Mouse (Mus musculus) myocyte (in vitro differentiated cells): ENCODE measurements around the gene 1700001P01Rik. TPM values are rescaled to one million over a fixed set of nuclear protein-coding genes. Genes with fewer than 3 reads are reported as not detected.

Experiments used
- H3K27me3 ChIP-seq: one replicate; pipeline ENCODE4 v1.6.1; 2011; ENCODE audit not compliant: control insufficient read depth, insufficient read depth, insufficient read length
- H3K36me3 ChIP-seq: one replicate; pipeline ENCODE4 v1.6.1; 2011; ENCODE audit not compliant: control insufficient read depth, insufficient read depth
- H3K4me2 ChIP-seq: one replicate; pipeline ENCODE4 v1.6.1; 2011; ENCODE audit warnings: low read depth, control low read depth
- H3K4me3 ChIP-seq: one replicate; pipeline ENCODE4 v1.5.1; 2011; ENCODE audit warnings: mild to moderate bottlenecking, control low read depth, moderate library complexity
- H3K79me2 ChIP-seq: one replicate; pipeline ENCODE4 v1.6.1; 2011; ENCODE audit not compliant: control insufficient read depth, insufficient read depth
- H3ac ChIP-seq: one replicate; pipeline ENCODE4 v1.6.1; 2011; ENCODE audit not compliant: control insufficient read depth, insufficient read length
- CEBPB ChIP-seq: IDR thresholded peaks from 2 replicates; pipeline ENCODE4 v1.6.1; 2011; ENCODE audit warnings: mild to moderate bottlenecking, moderate library complexity; ENCODE audit not compliant: poor library complexity, insufficient read depth, severe bottlenecking
- E2F4 ChIP-seq: IDR thresholded peaks from one replicate; pipeline ENCODE4 v1.6.1; 2011; ENCODE audit warnings: mild to moderate bottlenecking, control low read depth, moderate library complexity; ENCODE audit not compliant: insufficient read depth
- MAX ChIP-seq: IDR thresholded peaks from one replicate; pipeline ENCODE4 v1.6.1; 2011; ENCODE audit warnings: low read depth, mild to moderate bottlenecking, control low read depth
- MYOD1 ChIP-seq, 3 experiments: IDR thresholded peaks; one replicate each; pipeline ENCODE4 v1.6.1; 2011; ENCODE audit warnings: control low read depth in 2 of 3, low read depth in 2 of 3, mild to moderate bottlenecking in 2 of 3, moderate library complexity in 1 of 3; ENCODE audit not compliant: insufficient read length in 2 of 3, control insufficient read depth in 1 of 3
- MYOG ChIP-seq, 3 experiments: IDR thresholded peaks; one replicate each; pipeline ENCODE4 v1.6.1; 2011; ENCODE audit warnings: control low read depth in 2 of 3, low read depth in 2 of 3, mild to moderate bottlenecking in 2 of 3; ENCODE audit not compliant: insufficient read length in 2 of 3, control insufficient read depth in 1 of 3, insufficient read depth in 1 of 3
- POLR2A ChIP-seq: IDR thresholded peaks from one replicate; pipeline ENCODE4 v1.6.1; 2011; ENCODE audit warnings: low read depth, mild to moderate bottlenecking, control low read depth, moderate library complexity; ENCODE audit not compliant: insufficient read length
- POLR2AphosphoS2 ChIP-seq: IDR thresholded peaks from one replicate; pipeline ENCODE4 v1.6.1; 2011; ENCODE audit warnings: low read depth, control low read depth; ENCODE audit not compliant: insufficient read length
- REST ChIP-seq: IDR thresholded peaks from one replicate; pipeline ENCODE4 v1.6.1; 2011; ENCODE audit warnings: mild to moderate bottlenecking, control low read depth, moderate library complexity; ENCODE audit not compliant: insufficient read depth, insufficient read length
- SRF ChIP-seq: IDR thresholded peaks from one replicate; pipeline ENCODE4 v1.6.1; 2011; ENCODE audit warnings: low read depth; ENCODE audit not compliant: control insufficient read depth, insufficient read length
- TCF12 ChIP-seq: IDR thresholded peaks from one replicate; pipeline ENCODE4 v1.6.1; 2011; ENCODE audit warnings: mild to moderate bottlenecking, control low read depth; ENCODE audit not compliant: poor library complexity, insufficient read depth, severe bottlenecking
- TCF3 ChIP-seq: IDR thresholded peaks from one replicate; pipeline ENCODE4 v1.6.1; 2011; ENCODE audit warnings: low read depth, control low read depth; ENCODE audit not compliant: insufficient read length
- USF1 ChIP-seq: IDR thresholded peaks from one replicate; pipeline ENCODE4 v1.6.1; 2011; ENCODE audit warnings: low read depth, mild to moderate bottlenecking, control low read depth, moderate library complexity
- polyA plus RNA-seq: library from polyadenylated mRNA; unstranded; fragments of >200 nt; fragmentation: generic; extraction: Trizol; gene quantifications from one replicate; pipeline ENCODE4 v1.2.1, GENCODE M21; 2012; ENCODE audit warnings: missing spikeins

1700001P01Rik gene
- polyA plus RNA-seq, 1 experiment, result 0.07 TPM

DNA sequence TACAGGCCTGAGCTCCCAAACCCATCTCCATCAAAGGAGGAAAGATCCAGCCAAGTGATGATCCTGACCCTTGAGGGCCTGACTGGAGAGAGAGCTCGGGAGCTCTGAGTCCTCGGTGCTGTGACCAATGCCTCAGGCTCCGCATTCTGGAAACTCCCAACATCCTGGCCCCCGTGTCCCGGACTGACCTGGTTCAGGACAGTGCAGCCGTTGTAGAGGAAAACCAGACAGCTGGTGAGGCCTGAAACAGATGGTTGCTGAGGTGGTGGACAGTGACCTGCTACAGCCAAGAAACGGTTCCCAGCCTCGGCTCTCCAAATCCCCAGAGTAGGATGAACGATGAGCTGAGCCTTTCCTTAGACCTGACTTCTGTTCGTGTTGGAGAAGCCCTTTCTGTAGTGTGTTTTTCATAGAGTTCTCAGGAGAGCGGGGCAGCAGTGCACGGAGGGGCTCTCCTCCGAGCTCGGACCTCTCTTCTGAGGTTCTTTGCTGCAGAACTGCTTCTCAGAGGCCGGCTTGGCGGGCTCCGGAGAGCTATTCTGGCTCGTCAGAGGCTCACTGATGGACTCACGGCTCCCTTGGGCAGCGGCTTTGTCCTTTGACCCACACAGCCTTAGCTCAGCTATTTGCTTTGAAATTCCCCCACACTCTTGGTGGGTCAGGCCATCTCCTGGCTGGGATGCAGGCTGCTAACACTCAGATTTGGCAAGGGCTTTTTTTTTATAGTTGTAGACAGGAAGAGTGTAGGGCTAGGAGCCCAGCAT lies 47.3 kb upstream of the 1700001P01Rik start:
- peaks cover 69% of the 10 kb centered on the region for H3K79me2 ChIP-seq
- H3ac ChIP-seq, result no peak overlapping the region
- no peaks in the 10 kb centered on the region for H3K27me3 ChIP-seq
- TF ChIP-seq CEBPB (no peak), MYOD1 (IDR thresholded peaks at IDR 0.05; ENCODE audit: control insufficient read depth in 1 of 3, insufficient read length in 2 of 3, low read depth in 2 of 3) (peak in 1 of 3 experiments; percentile 51), MYOG (IDR thresholded peaks at IDR 0.05; ENCODE audit: control insufficient read depth in 1 of 3, insufficient read depth in 1 of 3, insufficient read length in 2 of 3, low read depth in 2 of 3) (peak in 1 of 3 experiments; percentile 58), POLR2AphosphoS2 (no peak), MAX (no peak), POLR2A (no peak)
- peaks cover 23% of the 10 kb centered on the region for H3K36me3 ChIP-seq
- H3K4me2 ChIP-seq, result no peak overlapping the region
- H3K4me3 ChIP-seq, result no peak overlapping the region

DNA sequence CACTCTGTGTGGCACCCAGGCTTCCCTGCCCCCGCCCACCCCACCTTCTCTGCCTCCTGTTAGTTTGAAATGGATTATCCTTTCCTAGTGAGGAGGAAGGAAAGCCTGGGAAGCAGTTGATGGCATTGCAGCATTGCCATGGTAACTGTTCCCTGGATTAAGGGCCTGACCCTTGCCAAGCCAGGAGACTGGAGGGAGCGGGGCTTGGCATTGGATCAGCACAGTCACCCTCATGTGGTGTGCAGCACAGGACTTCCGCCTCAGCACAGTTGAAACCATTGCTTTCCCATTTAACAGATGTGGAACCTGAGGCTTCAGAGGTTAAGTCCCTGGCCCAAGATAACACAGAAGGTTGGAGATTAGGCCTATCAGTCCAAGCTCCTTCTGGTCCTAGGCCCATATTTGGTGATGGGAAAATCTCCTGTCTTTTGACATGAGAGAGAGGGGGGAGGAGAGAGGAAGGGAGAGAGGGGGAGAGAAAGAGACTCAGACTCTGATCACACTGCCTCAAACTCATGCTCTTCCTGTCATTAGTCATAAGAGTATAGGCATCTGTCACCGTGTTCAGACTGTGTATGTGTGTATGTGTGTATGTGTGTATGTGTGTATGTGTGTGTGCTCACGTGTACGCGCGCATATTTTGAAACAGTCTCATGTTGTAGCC lies 45.8 kb upstream of the 1700001P01Rik start:
- H3K36me3 ChIP-seq, result peaks cover 20% of the 10 kb centered on the region
- H3K27me3 ChIP-seq, result no peaks in the 10 kb centered on the region
- no peak overlapping the region for H3ac ChIP-seq
- H3K4me3 ChIP-seq, result no peak overlapping the region
- TF ChIP-seq MYOD1 (IDR thresholded peaks at IDR 0.05; ENCODE audit: control insufficient read depth in 1 of 3, insufficient read length in 2 of 3, low read depth in 2 of 3) (no peak), MAX (no peak), TCF12 (no peak), REST (no peak), USF1 (no peak), SRF (no peak), TCF3 (no peak), E2F4 (no peak), MYOG (IDR thresholded peaks at IDR 0.05; ENCODE audit: control insufficient read depth in 1 of 3, insufficient read depth in 1 of 3, insufficient read length in 2 of 3, low read depth in 2 of 3) (no peak), CEBPB (no peak), POLR2A (no peak), POLR2AphosphoS2 (no peak)
- H3K4me2 ChIP-seq, result no peak overlapping the region
- H3K79me2 ChIP-seq, result peaks cover 71% of the 10 kb centered on the region

DNA sequence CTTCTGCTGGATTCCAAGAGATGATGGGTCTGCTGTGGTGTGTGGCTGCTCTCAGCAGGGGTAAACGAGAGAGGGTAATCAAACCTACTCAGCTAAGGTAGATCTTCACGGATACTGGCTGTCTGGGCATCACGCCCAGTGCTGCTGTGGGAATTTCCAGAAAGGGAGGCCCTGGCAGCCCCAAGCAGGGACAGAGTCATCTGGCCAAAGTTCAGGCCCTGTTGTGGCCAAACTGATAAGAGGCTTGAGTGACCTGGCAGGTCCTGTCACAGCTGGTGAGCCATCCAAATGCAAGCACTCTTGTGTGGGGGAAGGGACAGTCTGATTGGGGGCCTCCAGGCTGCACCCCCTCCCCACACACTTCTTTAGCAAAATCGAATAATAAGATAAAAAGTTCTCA lies 45.1 kb upstream of the 1700001P01Rik start:
- peak in 2 of 3 experiments; percentile 4 to 60 for TF ChIP-seq MYOD1 (IDR thresholded peaks at IDR 0.05; ENCODE audit: control insufficient read depth in 1 of 3, insufficient read length in 2 of 3, low read depth in 2 of 3)
- TF ChIP-seq MYOG (IDR thresholded peaks at IDR 0.05; ENCODE audit: control insufficient read depth in 1 of 3, insufficient read depth in 1 of 3, insufficient read length in 2 of 3, low read depth in 2 of 3), result peak in 1 of 3 experiments; percentile 61
- TF ChIP-seq E2F4, result no peak
- H3K79me2 ChIP-seq, result peaks cover 76% of the 10 kb centered on the region
- no peak overlapping the region for H3ac ChIP-seq
- H3K36me3 ChIP-seq, result peaks cover 18% of the 10 kb centered on the region
- H3K4me2 ChIP-seq, result peak overlapping the region; percentile 7
- H3K4me3 ChIP-seq, result no peak overlapping the region
- H3K27me3 ChIP-seq, result no peaks in the 10 kb centered on the region

DNA sequence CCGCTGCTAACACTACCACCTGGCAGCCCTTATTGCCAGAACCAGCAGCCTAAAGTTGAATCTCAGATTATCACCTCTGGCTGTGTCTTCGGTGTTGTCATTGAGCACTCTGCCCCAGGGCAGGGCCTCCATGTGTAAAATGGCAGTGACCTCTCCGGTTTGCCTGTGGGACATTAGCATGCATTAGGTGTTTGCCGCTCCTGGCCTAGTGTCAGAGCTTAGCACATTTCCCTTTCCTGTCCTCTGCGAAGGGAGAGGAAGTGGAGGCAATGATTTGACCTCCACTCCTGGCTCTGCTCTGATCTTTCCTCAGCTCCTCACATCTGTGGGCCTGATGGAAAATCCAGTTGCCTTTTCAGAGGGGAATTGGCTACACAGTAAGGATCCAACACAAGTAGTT lies 44.2 kb upstream of the 1700001P01Rik start:
- TF ChIP-seq USF1, result no peak
- TF ChIP-seq TCF12, result no peak
- no peak for TF ChIP-seq CEBPB
- TF ChIP-seq MAX, result no peak
- no peak for TF ChIP-seq REST
- no peak for TF ChIP-seq TCF3
- no peak for TF ChIP-seq E2F4
- no peak for TF ChIP-seq POLR2A
- no peak for TF ChIP-seq POLR2AphosphoS2
- no peak for TF ChIP-seq SRF
- no peak overlapping the region for H3K4me2 ChIP-seq
- H3K27me3 ChIP-seq, result no peaks in the 10 kb centered on the region
- H3K4me3 ChIP-seq, result no peak overlapping the region
- no peak overlapping the region for H3ac ChIP-seq
- peaks cover 18% of the 10 kb centered on the region for H3K36me3 ChIP-seq
- peaks cover 82% of the 10 kb centered on the region for H3K79me2 ChIP-seq

DNA sequence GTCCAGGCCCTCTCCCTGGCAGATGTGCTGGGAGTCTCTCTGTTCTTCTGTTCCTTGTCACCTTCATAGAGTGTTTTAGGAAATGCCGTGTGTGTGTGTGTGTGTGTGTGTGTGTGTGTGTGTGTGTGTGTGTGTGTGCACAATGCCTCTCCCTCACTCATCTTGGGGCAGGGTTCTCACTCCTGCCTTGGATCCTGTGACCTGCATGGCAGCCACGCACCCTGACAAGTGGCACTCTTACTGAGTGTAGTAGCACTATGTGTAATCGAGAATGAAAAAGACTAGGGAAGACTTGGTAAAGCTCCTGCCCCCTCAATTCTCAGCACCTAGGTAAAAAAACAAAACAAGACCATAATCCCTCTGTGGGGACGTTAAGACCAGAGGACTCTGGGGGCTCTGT lies 43.4 kb upstream of the 1700001P01Rik start:
- TF ChIP-seq POLR2AphosphoS2 (no peak), MYOG (IDR thresholded peaks at IDR 0.05; ENCODE audit: control insufficient read depth in 1 of 3, insufficient read depth in 1 of 3, insufficient read length in 2 of 3, low read depth in 2 of 3) (no peak), CEBPB (no peak), E2F4 (no peak), SRF (no peak), USF1 (no peak), POLR2A (no peak), REST (no peak), TCF12 (no peak), MYOD1 (IDR thresholded peaks at IDR 0.05; ENCODE audit: control insufficient read depth in 1 of 3, insufficient read length in 2 of 3, low read depth in 2 of 3) (no peak), TCF3 (no peak), MAX (no peak)

More for the DNA sequence above, 43.4 kb upstream of the 1700001P01Rik start:
- Histone ChIP-seq H3K79me2 (peaks cover 80% of the 10 kb centered on the region), H3K4me3 (no peak overlapping the region), H3K27me3 (no peaks in the 10 kb centered on the region), H3K4me2 (peak overlapping the region; percentile 65), H3K36me3 (peaks cover 17% of the 10 kb centered on the region), H3ac (no peak overlapping the region)
